ENCODE assay signal across 8 mouse cellular contexts in the genomic region with DNA sequence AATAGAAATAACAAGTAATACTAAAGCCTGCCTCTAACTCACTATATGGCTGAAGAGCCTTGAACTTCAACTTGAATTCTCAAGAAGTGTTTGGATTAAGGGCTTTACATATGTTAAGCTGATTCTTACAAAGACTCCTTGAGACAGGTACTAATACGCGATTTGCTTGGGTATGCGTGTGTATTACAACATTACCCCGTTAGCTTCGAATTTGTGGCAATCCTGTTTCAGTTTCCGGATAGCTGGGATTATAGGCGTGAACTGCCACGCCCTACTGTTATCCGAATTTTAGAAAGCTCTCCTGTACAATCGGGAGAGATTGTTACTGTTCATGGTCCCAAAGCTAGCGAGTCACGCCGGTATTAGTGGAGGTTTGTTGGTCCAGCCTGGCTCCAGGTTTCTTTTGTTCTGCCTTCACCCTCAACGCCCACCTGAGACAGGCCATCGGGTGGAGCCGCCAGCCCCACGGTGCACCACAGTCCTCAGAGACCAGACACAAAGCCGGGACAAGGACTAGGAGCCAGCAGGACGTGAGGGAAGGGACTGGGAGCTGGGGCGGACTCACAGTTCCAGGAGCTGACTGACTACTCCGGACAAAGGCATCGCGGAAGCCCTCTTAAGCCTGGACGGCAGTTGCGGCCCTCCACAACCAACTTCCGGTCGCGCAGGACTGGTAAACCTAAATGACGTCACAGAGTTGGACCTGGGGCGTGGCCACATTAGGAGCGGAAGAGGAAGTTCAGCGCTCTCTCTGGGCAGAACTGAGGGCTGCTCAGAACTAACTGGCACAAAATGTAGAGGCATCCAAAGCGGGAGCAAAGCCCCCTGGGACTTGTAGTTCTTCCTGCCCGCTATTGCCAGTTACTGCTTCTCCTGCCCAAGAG. TPM values are rescaled to one million over a fixed set of nuclear protein-coding genes. Genes with fewer than 3 reads are reported as not detected.
DNase-seq lines count a peak whose midpoint lies in the region; ATAC-seq lines count a peak whose summit lies in the region.

A gene (minus strand): TSS at position 672 of the 884 bp plus-strand sequence.

- H3K27me3 ChIP-seq in hindbrain, embryonic 16.5 days (replicated peaks; ENCODE audit: control insufficient read depth, insufficient read depth, low read length): no peaks in the 10 kb centered on the region

- peak within 1 kb of the TSS; percentile 94 for H3K27ac ChIP-seq in hindbrain, embryonic 16.5 days (ENCODE audit: low read depth, low read length)
- H3K27ac ChIP-seq in macrophage: peak within 1 kb of the TSS; percentile 96

- H3K4me1 ChIP-seq in hindbrain, embryonic 16.5 days (ENCODE audit: control insufficient read depth, insufficient read depth, low read depth, low read length): peaks cover 14% of the 10 kb centered on the region

- peak within 1 kb of the TSS; percentile 73 for H3K4me2 ChIP-seq in hindbrain, embryonic 16.5 days (ENCODE audit: low read length)

- H3K79me2 ChIP-seq in macrophage (ENCODE audit: inconsistent target): peaks cover 49% of the 10 kb centered on the region

- H3K36me3 ChIP-seq in hindbrain, embryonic 16.5 days (ENCODE audit: control insufficient read depth, insufficient read depth, low read length): peaks cover 3% of the 10 kb centered on the region; the same call in 1 of the 2 replicates
- peaks cover 14% of the 10 kb centered on the region; the same call in 1 of the 2 replicates for H3K36me3 ChIP-seq in macrophage (ENCODE audit: inconsistent target)

- peak within 1 kb of the TSS; percentile 94 for H3K9ac ChIP-seq in hindbrain, embryonic 16.5 days (ENCODE audit: low read depth, low read length)

- peak; percentile 91 for DNase-seq in WW6 (ENCODE audit: low read depth, low spot score)
- DNase-seq in cerebellum, postnatal 4 days (ENCODE audit: low spot score in 2 of 2): peak; percentile 80 to 91
- peak; percentile 97 for DNase-seq in gastrocnemius, adult 18-20 months (ENCODE audit: low spot score)
- DNase-seq in left cerebral cortex, adult 18-20 months (ENCODE audit: low spot score in 2 of 2): peak; percentile 91 to 95
- peak; percentile 97 for DNase-seq in right cerebral cortex, adult 18-20 months
- DNase-seq in urinary bladder, postnatal 10 days (ENCODE audit: low spot score): peak; percentile 82

- no peaks in the 10 kb centered on the region for H3K9me3 ChIP-seq in hindbrain, embryonic 16.5 days (ENCODE audit: control insufficient read depth, low read length)

- 1% methylated on average over 34 of the region's 34 CpGs for WGBS in hindbrain, embryonic 16.5 days
- WGBS in macrophage (ENCODE audit: missing documents): 2% methylated on average over 34 of the region's 34 CpGs

- peak; percentile 100 for ATAC-seq in hindbrain, embryonic 16.5 days

- peak within 1 kb of the TSS; percentile 75 for H3K4me3 ChIP-seq in hindbrain, embryonic 16.5 days (ENCODE audit: low read length)
- peak within 1 kb of the TSS; percentile 94 for H3K4me3 ChIP-seq in macrophage (ENCODE audit: inconsistent target)

RNA-seq across cellular contexts. Expression of the gene that starts here (rescaled TPM):
- total RNA-seq in gastrocnemius, adult 18-20 months (2021): 10 to 100 TPM; 13.4 to 15.6 TPM
- polyA plus RNA-seq in hindbrain, embryonic 16.5 days (2015; fragmentation: Nextera tagmentation; extraction: Ambion mirVana): 89.8 and 93.6 TPM in 2 replicates
- 10 to 100 TPM; 28.5 to 30.6 TPM for total RNA-seq in left cerebral cortex, adult 18-20 months (2021)
- 10 to 100 TPM; 26.3 to 89.1 (median 56.5) TPM for total RNA-seq in macrophage (2018; cell fraction: chromatin; rRNA removed)
- total RNA-seq in macrophage (2018; cell fraction: cytosol; rRNA removed): 10 to 100 TPM in 24 of 26 experiments, 1 to 10 TPM in 2; 7.8 to 15.1 (median 12.0) TPM
- 10 to 100 TPM; 20.5 to 77.0 (median 38.5) TPM for total RNA-seq in macrophage (2018; cell fraction: nucleus; rRNA removed)
- polyA plus RNA-seq in macrophage (2018): 10.6 to 14.1 TPM (median 12.4 TPM) in 3 replicates

Comparison
In these comparisons a context has a peak if more than half of its experiments do, and no peak if none do; other contexts are left out.
1. Peak in every context shown above with its lines: DNase-seq, ATAC-seq, H3K4me3 ChIP-seq and H3K27ac ChIP-seq.